Mouse (Mus musculus) lung, postnatal 10 days (tissue): ENCODE data around the gene Nktr.
A peak's percentile ranks its signal among the peaks of the same experiment; 100 is the strongest.

Experiments used
- DNase-seq: peaks from one replicate; pipeline ENCODE4 v3.0.0; 2021

Nktr gene

DNA sequence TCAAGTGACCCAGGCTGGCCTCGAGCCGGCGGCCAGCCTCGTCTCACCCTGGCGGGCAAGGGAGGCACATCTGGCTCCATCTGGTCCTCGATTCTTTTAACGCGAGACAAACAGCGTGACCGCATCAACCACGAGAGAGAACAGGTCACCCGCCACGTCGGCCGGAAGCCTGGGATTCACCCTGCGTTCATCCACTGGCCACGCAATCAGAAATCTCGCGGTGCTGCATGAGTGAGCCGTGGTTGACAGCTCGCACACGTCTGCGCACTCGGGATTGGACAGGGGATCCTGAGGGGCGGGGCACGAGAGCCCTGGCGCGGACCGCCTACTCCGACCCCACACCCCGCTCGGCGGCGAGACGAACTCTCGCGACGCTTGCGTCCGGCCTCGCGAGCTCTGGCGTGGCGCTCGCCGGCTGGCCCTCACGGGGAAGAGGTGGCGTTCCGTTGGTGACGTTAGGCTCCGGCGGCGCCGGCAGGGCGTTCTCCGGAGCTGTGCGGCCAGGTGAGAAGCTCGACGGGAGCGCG, at the start of gene Nktr:
Gene Nktr, plus strand, starts transcription at position 378 of the 527 bp plus-strand sequence.
- DNase-seq: peak; percentile 99

DNA sequence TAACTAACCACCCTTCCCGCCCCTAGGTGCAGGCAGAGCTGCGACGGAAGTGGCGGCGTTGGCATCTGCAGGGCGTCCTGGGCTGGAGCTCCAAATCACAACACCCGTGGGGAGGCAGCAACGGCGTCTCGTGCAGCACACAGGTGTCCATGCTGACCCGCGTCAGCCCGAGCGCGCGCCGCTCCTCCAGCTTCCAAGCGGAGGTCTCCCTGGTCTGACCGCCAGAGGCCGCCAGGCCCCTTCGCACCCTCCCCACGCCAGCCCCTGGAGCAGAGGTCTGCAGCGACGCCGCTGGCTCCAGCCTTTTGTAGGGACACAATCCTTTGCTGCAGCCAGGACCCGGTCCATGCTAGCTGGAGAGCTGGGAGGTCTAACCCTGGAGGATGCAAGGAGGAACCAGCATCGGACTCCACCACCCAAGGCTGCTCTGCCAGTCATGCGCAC, 49.6 kb upstream of the Nktr start:
- DNase-seq: peak; percentile 89

DNA sequence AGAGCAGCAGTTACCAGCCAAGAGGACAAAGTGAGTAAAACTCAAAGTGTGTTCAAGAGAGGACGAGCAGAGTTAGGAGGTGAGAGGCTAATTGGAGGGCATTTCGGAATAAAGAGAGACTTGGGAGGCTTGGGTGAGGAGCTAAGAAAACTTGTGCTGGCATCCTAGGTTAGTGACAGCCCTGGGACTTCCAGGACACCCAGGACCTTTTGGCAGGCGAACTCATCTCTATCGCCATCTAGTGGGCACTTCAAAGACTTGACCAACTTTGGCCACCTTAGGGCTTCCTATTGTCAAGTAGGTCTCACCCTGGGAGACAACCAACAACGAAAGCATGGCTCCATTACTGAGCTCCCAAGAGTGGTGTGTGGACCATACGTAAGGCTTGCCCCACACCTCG, 47.7 kb upstream of the Nktr start:
- peak; percentile 80 for DNase-seq

DNA sequence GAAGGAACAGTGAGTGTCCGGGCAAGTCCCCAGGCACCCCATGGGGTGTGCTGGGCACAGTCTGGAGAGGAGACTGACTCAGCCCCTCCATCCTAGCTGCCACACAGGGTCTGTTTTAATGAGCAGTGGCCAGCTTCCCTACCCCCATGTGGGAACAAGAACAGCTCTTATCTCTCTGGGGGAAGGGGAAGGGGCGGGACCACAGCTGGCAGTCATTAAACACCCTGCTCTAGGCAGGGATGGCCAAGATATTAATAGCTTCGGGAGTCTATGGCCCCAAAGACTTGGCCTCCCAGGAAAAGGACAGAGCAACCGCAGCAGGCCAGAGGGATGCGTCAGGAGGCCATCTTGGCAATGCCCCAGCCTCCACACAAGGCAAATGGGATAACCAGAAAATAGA, 46.7 kb upstream of the Nktr start:
- DNase-seq: peak; percentile 78

DNA sequence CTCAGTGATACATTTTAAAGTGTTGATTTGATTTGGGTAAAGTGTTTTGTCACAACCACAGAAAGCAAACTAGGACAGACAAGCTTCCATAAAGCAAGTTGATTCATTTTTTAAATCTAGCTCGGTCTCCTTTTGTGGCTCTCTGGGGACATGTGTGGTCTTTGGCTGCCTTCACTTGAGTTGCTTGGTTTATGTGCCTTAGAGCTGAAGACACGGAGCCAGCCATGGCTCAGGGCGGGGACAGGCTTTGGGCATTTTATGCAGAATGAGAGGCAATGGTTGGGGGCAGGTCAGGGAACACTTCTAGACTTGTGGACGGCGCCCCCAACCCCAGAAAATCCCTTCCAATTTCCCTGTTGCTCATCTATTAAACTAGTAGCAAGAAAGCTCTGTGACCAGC, 45.3 kb upstream of the Nktr start:
- DNase-seq: no peak

DNA sequence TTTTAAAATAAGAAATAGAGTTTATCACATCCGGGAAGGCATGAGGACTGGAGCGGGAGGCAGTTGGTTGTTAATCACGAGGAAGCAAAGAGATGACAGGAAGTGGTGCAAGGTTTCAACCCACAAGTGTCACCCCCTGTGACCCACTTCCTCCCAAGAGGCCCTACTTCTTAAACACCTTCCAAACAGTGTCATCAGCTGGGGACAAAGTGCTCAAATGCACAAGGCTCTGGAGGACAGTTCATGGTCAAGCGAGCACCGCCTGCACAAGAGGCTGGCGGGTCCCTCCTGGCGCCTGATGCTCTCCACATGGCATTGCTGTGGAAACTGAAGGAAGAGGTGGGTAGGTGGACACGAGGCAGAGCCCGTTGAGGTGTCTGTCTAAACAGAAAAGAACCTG, 44.0 kb upstream of the Nktr start:
- DNase-seq: peak; percentile 35

DNA sequence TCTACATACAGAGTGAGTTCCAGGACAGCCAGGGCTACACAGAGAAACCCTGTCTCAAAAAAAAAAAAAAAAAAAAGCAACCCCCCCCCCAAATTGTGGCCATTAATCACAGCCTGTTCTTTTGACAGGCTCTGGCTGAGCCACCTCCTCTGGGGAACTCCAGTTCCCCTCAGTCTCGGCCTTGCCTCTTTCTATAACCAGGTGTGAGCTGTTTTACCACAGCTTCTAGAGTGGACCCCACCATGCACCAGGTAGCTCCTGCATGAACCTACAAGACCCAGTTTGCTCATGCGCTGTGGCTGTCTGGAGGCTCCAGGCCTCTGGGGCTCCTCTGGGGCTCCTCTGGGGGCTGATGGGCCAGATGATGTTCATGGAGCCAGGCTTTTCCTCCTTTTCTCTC, 43.4 kb upstream of the Nktr start:
- DNase-seq: no peak

DNA sequence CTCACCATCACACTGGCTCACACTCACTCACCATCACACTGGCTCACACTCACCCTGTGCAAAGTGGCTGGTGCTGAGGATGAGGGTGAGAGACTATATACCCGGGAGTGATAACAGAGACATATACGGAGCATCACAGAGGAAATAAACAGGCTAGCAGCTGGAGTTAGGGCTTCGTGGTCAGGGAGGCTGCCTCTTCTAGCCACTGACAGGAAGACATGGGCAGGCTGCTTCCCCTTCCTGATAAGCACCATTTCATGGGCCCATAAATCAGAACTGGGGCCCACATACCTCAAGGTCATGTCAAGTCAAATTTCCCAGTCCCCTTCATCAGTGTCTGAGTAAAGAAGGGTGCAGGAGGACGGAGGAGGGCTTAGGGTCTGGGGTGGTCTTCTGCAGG, 41.9 kb upstream of the Nktr start:
- DNase-seq: no peak

DNA sequence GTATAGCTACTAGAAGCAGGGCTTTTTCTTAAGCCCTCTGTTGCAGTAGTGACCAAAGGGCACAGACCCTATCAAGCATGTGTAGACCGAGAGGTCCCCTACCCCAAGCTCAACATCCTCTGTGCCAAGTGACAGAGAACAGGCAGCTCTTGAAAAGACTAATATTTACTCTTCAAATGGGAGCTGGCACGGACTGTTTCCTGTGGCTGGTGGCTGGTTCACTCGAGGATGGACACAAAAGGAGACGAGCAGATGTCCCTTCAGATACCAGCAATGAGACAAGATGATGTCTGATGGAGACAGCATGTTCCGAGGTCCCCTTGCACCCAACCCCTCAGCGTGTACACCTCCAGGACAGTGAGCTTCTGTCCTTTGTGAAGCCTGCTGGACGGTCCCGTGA, 41.5 kb upstream of the Nktr start:
- peak; percentile 85 for DNase-seq

DNA sequence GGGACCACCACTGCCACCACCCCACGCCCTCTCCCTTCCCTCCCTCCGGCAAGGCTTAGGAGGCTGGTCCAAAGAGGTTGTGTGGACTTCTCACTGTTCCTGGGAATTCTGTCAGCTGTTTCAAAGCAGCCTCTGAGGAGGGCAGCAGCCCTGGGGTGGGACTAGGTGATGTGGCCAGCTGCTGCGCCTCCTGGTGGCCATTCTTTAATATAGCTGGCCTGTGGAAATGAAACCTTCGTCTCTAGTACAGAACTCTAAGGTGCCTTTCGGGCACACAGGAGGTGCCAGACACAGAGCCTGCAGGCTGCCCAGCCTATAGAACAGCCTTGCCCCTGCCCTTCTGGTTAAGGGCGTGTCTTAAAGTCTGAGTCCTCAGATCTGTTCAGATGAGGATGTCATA, 39.4 kb upstream of the Nktr start:
- peak; percentile 84 for DNase-seq

DNA sequence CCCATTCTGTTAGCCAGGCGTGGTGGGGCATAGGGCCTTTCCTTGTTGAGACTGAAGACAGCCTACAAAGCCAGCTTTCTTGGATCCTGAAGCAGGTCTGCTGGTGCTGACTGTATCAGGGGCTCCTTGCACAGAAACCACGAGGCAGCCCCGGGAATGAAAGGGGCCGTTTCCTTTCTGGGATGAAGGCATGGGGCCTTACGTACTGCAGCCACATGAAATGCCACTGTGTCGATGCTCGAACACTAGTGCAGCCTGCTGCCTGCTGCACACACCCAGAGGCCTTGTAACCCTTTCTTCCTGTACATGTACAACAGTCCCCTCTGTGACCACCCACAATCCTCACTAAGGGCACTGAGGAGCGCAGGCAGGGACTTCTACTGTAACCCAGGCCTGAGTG, 37.8 kb upstream of the Nktr start:
- no peak for DNase-seq

DNA sequence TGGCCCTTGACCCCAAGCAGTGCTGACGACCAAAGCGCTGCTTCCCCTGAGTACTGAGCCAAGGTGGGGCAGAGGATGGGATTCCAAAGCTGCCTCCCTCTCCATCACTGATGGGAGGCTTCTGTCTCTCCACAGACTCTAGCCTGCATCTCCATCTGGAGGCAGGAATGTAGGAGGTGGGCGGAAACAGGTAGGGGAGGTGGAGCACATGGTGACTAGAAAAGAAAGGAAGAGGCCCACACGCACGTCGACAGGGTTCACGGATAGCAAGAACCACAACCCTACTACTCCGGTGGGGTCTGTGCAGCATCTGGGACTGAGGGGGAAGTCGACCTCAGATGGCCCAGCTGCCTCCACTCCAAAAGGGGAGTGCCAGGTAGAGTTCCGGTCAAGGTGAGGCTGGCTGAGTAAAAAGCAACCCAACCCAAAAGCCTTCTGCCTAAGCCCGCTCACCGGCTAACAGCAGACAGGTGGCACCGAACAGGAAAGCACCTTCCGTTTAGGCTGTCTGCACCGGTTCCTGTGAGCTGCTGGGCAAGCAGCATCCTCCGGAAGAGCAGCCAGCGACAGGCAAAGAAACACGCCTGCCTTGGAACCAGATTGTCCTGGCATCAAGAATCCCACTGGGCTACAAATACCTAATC, 36.8 kb upstream of the Nktr start:
- no peak for DNase-seq

DNA sequence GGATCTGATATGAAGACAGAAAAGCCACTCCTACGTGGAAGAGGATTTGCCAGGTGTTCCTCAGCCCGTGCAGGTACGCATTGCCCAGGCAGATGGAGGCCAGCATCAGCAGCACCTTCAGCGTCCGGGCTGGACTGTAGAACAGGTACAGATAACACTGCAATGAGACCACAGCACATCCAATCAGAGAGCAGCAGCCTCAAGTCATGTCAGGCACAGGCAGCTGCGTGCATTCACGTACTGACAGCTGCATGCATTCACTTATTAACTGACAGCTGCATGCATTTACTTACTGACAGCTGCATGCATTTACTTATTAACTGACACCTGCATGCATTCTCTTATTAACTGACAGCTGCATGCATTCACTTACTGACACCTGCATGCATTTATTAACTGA, 34.3 kb upstream of the Nktr start:
- no peak for DNase-seq

DNA sequence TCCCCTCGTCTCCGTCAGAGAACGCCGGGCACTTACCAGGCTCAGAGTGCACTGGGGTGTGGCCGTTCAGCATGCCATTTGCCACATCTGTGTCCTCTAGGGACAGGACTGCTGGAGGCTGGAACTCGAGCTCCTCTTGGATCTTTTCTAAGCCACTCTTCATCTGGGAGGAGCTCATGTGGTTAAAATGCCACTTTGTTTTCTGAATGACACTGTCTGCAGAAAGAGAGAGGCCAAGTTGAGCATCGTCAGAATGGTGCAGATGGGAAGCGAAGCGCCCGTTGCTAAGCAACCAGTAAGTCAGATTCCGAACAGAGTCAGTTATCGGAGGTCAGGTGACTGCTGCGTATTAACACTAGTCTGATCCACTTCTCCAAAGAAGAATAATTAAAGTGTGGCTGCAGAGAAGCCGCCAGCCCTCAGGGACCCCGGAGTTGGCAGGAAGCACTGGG, 28.7 kb upstream of the Nktr start:
- no peak for DNase-seq

DNA sequence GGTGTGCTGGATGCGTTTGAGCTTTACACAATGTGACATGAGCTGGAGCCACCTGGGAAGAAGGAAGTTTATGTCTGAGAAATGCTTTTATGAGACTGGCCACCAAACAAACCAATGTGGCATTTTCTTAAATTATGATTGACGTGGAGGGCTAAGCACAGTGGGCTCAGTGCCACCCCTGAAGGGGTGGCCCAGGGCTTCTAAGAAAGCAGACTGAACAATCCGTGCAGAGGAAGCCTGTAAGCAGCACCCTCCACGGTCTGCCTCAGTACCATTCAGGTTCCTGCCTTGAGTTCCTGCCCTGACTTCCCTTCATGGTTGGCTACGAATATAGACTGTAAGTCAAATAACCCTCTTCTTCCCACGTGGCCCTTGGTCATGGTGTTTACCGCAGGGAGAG, 28.2 kb upstream of the Nktr start:
- DNase-seq: no peak

DNA sequence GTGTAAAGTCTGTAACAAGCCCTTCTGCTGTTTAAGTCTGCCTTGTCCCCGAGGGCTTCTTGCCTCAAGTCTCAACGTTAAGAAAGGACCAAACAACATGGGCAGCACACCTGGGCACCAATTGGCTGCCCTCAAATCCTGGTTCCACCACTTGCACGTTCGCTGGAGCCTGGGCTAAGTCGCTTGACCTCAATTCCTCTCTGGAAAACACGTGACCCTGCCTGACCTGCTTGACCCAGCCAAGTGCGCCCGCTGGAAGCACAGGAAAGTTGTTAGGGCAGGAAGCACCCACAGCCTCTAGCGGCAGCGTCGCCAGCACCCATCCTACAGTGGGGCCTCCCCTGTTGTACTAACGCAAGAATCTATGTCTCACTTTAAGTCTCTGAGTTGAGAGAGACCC, 24.2 kb upstream of the Nktr start:
- DNase-seq: no peak

DNA sequence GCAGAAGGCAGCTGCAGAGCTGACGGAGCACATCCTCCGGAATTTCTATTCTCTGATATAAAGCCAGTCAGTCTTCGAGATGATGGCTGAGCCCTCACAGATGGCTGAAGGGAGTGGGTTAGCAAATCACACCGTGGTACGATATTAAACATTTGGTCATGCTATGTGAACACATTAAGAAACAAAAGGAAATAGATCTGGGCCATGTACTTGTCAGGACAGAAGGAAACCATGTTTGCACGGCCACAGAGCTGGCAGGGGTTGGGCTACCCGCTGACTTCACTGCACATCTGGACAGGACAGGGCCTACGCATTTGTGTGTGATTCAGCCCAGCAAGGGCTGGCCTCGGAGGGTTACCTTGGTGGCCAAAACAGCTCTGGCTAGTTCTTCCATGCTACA, 22.3 kb upstream of the Nktr start:
- DNase-seq: peak; percentile 63

DNA sequence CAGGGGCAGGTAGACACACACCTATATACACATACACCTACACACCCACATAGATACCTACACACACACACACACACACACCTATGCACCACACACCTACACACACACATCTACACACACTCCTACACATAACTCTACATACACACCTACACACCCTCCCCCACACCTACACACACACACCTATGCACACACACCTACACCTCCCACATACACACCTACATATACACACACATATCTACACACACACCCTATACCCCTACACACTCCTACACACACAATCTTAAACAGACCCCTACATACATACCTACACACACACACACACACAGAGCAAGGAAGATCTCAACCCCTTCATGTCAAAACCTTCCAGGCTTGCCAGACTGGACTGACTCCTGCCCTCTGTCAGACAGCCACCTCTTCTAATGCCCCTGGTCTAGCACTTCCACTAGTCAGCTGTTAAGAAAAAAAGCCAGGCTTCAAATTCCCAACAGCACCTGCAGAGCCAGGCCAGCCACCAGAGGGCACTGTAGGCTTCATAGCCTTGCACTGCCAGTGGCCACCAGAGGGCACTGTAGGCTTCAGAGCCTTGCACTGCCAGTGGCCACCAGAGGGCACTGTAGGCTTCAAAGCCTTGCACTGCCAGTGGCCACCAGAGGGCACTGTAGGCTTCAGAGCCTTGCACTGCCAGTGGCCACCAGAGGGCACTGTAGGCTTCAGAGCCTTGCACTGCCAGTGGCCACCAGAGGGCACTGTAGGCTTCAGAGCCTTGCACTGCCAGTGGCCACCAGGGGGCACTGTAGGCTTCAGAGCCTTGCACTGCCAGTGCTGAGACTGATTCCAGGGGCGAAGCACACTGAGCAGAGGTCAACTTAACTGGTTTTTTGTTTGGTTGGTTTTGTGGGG, 21.6 kb upstream of the Nktr start:
- DNase-seq: peak; percentile 82

DNA sequence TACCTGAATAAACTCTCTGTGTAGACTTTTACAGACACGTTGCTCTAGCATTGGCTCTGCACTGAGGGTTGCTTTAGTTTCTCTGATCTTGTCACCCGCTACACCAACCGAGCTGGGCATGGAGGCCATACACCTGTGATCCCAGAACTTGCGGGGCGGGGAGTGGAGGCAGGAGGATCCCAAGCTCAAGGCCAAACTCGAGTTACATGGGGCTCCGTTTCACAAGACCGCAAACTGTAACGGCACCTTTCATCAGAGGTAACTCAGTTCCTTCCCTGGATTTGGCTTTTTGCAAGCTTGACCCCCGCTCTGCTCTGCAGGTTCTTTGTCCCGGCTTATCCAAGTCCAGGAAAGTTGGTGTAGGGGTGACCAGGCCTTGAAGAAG, 14.7 kb upstream of the Nktr start:
- DNase-seq: no peak

DNA sequence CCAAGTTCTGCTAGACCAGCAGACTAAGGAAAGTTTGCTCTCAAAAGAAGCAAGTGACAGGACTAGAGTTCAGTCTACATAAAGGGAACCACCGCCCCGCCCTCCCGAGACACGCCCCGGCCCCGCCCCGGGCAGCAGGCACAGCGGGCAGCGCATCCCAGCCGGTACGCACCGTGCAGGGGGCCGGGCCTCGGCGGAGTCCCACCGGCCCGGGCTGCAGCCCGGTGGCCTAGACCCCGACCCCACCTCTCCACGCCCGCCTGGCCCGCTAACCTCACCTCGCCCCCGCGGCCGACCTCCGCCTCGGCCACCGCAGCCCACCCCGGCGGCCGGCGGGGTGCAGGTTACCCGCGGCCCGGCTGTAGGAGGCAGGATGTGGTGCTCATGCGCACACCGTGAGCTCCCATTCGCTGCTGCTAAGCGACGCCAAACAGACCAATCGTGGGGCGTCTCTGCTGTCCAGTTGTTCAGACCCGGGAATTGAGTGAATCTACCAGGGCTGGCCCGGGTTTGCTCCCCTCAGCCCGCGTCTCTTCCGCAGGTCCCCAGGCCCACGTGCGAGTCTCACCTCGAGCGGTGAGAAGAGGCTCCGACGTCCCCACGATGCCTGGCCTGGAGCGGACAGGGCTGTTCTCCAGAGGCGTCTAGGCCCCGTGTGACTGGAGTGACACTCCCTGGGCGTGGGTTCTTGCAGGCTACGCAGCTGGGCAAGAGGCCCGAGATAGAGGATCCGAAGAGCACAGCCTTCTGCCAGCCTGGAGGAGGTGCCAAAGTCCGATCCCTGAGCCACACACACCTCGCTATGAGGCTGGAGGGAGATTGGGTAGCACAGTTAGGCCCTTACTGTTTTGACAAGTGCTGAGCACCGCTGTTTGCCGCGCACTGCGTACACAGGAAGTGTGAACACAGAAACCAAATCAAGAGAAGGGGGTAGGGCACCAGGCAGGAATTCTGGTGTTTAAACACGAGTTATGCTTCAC, 14.0 kb upstream of the Nktr start, which contains the start of gene Sec22c:
Gene Sec22c, minus strand, starts transcription at position 845 of the 980 bp plus-strand sequence.
- DNase-seq: peak; percentile 95

DNA sequence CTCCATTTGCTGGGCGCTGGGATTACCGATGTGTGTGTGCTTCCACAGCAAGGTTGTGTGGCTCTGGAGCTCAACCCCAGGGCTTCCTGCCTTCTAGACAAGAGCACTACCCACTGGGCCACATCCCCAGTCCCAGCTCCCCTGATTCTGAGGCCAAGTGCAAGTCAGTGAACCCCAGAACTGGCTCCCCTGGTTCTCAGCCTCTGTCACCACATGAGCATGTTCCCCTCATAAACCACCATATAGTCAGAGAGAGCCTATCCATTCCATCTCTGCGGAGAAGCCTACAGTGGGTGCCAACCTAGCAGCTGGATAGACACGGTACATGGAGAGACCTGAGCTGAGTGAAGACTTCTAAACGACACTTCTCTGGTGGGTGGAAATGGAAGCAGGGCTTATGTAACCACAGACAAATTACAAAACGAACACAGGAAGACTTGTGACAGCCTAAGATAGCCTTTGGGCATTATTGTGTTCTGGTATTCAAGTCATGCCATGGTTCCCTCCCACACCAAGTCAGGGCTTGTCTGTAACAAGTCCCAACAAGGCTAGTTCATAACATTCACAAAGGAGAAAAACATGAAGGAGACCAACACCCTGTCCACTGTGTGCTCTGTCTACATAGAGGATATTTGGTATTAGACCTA, 12.8 kb upstream of the Nktr start:
- DNase-seq: no peak

DNA sequence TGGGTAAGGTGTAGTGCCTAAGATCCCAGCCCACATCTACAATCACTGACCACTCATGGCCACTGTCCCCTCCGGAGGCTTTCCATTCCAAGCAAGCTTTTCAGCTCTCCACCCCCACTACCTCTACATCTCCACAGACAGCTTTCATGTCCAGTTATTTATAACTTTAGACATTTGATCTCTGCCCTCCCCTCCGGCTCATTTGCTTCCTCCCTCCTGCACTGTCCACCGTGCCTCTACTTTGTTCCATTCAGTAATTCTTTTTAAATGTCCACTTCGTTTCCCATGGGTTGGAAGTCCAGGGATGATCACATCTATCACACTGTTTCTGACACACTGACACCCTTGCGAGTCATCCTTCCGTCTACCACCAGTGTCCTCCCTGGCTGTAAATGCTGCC, 11.2 kb upstream of the Nktr start:
- DNase-seq: no peak
